ENCODE assay signal across 26 mouse cellular contexts in the genomic region with DNA sequence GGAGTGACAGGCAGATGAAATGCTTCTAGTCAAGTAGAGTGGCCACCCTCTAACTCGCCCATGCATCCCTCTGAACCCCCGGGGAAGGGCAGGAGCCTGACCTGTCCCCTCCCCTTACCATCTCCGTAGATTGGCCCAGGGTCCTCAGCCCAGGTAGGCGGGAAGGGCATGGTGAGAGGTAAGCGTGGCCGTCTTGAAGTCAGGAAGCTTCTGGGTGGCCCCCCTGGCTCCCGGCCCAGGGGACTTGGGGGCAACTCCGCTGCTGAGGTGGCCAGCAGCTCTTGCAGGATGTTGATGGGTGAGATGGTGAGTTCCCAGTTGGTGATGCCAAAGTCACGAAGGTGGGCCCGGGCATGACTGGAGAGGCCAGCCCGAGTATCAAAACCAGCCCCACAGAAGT. TPM values are rescaled to one million over a fixed set of nuclear protein-coding genes. Genes with fewer than 3 reads are reported as not detected.
"Had no signal": no experiment of that assay in that cellular context is flagged by ENCODE, and none has a peak within 500 bp of the region (broad histone marks: within the 10 kb centered on the region; RNA-seq: fewer than 3 reads in every experiment).

No protein-coding gene starts in this region.

- H3K4me2 ChIP-seq: limb, embryonic 12.5 days; limb, embryonic 15.5 days; midbrain, embryonic 13.5 days; neural tube, embryonic 13.5 days had no signal

- H3K9me3 ChIP-seq: limb, embryonic 12.5 days; limb, embryonic 15.5 days; liver, embryonic 13.5 days; lung, embryonic 15.5 days; megakaryocyte, embryonic 14.5 days; midbrain, embryonic 10.5 days; midbrain, embryonic 13.5 days; neural tube, embryonic 13.5 days; stomach, embryonic 15.5 days had no signal

- H3K4me3 ChIP-seq: limb, embryonic 12.5 days; limb, embryonic 15.5 days; lung, embryonic 15.5 days; megakaryocyte, embryonic 14.5 days; midbrain, embryonic 10.5 days; midbrain, embryonic 13.5 days; myocyte; neural tube, embryonic 13.5 days had no signal

- DNase-seq: kidney, adult 9 months; kidney, postnatal 14 days; kidney, postnatal 4 days; left cerebral cortex, postnatal 4 days; liver, embryonic 13.5 days; lung, adult 18-20 months; lung, postnatal 10 days; lung, postnatal 36 days; retina, postnatal 1 day; right cerebral cortex, postnatal 25 days; spleen, adult 18-20 months; thymus, postnatal 25 days had no signal

- H3K27me3 ChIP-seq: limb, embryonic 12.5 days; limb, embryonic 15.5 days; liver, embryonic 13.5 days; lung, embryonic 15.5 days; megakaryocyte, embryonic 14.5 days; midbrain, embryonic 13.5 days; neural tube, embryonic 13.5 days; stomach, embryonic 15.5 days had no signal

- ATAC-seq: midbrain, embryonic 13.5 days; midbrain, embryonic 16.5 days had no signal

- H3K27ac ChIP-seq: limb, embryonic 12.5 days; limb, embryonic 15.5 days; lung, embryonic 15.5 days; midbrain, embryonic 10.5 days; midbrain, embryonic 13.5 days; neural tube, embryonic 13.5 days; stomach, embryonic 15.5 days had no signal

- H3K36me3 ChIP-seq: lung, embryonic 15.5 days had no signal

- H3K9ac ChIP-seq: limb, embryonic 12.5 days; limb, embryonic 15.5 days; lung, embryonic 15.5 days; midbrain, embryonic 13.5 days; neural tube, embryonic 13.5 days; stomach, embryonic 15.5 days had no signal

RNA-seq across cellular contexts. Expression of gene Rasal3, which starts 35.7 kb away (rescaled TPM):
- polyA plus RNA-seq: myocyte had no signal

RNA-seq across cellular contexts. Expression of gene Pglyrp2, which starts 56.3 kb away (rescaled TPM):
- total RNA-seq: layer of hippocampus, adult 18-20 months; layer of hippocampus, postnatal 14 days; left cerebral cortex, adult 8-10 months; left cerebral cortex, postnatal 14 days; left cerebral cortex, postnatal 4 days had no signal
- polyA plus RNA-seq: limb, embryonic 12.5 days; midbrain, embryonic 10.5 days; midbrain, embryonic 13.5 days; midbrain, embryonic 16.5 days; myocyte; neural tube, embryonic 13.5 days had no signal
